Mouse (Mus musculus) lung, postnatal 4 days (tissue): ENCODE measurements around the gene Scn2a.

Source experiments
- DNase-seq, 2 experiments: peaks; one replicate each; pipeline ENCODE4 v3.0.0; 2021

Scn2a gene

DNA sequence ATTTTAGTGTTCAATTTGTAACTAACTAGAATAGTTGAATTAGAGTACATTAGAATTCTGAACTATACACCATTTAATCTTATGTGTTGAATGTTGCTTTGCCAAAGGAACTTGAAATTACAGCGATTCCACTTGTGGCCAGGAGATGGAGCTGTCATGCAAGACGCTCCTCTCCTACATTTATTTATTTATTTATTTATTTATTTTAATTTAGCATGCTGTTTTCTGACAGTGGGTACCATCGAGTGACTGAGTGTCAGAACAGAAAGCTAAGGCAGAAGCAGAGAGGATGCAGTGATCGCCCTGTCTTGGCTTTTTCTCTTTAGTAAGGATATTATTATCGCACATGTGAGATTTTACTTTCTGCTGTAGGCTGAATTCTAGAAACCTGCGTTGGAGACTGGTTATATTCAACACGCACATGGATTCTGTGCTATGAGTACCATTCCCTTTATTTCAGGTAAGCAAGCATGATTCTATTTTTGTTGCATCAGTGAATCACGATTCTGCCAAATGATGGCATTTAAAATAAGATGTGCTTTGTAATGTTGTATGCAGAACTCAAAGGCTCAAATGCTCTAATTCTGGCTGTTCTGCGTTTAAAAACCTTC, at the start of gene Scn2a:
TSS of gene Scn2a (plus strand) at position 216 of the 611 bp plus-strand sequence.
- peak in 1 of 2 experiments; percentile 13 for DNase-seq

DNA sequence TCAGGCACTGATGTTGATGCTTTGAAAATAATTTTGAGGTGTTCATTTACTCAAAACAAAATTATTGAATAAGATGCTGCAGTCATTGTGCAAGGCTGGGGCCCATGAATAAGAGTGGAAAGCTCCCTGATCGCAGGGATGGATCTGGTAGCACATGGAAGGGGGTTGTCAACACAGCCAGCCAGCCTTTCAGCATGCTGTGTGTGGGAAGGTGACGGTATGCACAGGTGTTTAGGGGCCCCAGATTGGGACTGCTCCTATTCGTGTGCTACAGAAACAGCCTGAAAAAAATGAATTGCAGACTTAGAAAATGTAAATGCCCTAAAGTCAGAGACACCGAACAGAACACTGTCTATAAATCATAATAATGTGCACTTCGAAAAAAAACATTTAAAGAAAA, 32.9 kb upstream of the Scn2a start:
- no peak for DNase-seq

DNA sequence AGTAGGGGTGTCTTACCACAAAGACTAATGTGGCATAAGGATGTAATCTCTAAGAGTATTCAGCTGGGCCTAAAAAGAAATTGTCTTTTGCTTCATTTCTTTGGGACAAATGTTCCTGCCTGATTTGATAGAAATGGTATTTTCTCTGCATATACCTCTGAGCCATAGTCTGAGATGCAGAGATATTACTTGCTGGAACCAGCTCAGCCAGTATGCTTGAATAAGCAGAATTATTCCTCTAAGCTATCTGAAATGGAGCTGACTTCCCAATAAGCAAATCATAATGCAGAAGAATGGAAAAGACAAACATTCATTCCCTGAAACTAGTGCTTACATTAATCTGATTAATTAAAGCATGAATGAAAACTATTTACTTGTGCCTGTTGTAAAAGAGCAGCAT, 12.8 kb upstream of the Scn2a start:
- DNase-seq = no peak

DNA sequence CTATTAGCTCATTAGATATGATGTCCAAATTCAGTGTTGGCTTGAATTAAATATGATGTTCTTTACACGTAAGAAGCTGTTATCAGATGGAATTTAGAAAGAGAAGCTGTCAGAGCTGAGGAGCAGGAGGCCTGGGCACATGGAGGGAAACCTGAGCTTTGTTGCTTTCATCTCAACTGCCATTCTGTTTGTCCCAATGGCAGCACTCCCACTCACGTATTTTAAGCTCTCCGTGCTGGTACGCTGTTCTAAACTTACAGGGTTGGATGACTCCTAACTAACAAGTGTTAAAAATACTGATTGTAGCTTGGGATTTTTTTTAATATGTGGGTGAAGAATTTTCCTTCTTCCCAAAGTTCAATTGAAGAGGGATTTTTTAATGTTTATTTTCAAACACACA, 8.7 kb upstream of the Scn2a start:
- no peak for DNase-seq

DNA sequence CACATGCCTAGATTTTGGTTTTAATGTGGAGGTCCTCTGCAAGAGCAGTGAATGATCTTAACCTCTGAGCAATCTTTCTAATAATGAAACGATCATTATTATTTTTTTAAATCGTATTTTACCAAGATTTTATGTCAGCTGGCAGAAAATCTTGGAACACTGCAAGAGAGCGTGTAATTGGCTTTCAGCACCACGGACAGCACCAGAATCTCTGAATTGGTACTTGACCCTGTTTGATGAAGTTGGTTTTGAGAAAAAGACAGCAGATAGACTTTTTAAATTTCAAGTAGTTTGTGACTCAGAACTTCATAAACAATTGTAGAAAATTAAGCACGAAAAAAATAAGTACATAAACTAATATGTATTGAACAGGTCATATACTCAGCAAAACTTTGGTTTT, 790 bp upstream of the Scn2a start:
- DNase-seq = peak in 1 of 2 experiments; percentile 15

DNA sequence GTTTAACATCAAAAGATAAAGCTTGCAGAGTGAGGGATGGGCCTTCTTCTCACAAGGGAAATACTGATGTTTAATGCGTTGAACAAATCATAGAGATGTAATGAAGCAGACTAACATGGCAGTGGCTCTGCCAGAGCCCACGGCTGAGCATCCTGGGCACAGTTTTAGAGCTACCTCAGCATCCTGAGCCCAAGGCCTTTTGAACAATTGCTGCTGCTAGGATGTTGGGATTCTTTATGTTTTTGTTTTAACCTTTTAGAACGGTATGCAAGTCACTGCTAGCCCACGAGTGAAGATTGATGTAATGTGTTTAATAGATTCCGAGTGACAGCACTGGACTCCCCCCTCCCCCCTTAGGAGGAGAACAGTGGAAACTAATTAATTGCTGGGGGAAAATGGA, 683 bp downstream of the Scn2a start:
- DNase-seq = no peak

DNA sequence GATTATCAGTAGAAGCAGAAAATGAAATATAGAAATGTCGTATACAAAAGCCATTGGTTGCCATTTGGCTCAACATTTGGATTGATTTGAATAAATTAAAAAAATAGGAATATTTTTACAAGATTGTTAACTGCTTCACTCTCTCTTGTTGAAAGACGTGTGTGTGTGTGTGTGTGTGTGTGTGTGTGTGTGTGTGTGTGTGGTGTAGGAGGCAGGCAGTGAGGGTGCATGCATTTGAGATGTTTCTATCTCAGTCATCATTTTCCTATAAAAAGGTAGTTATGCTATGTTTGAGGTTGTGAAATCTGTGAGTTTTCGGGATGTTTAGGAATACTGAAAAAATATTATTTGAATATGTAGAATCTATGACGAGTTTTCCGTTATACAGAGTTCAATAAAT, 1.3 kb downstream of the Scn2a start:
- DNase-seq = no peak

DNA sequence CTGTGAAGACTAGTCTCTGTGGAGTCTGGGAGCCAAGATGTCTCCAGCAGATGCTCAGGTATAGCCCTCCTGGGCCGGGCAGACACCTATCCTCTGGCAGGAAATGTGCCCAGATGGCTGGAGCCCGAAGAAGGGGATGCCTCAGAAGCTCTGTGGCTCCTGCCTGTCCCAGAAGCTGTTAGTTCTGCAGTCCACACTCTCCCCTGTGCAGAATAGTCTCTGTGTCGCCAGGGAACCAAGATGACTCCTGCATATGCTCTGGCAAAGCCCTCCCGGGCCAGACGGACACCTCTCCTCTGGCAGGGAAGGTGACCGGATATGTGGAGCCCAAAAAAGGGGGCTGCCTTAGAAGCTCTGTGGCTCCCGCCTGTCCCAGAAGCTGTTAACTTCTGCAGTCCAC, 32.1 kb downstream of the Scn2a start:
- DNase-seq = no peak

DNA sequence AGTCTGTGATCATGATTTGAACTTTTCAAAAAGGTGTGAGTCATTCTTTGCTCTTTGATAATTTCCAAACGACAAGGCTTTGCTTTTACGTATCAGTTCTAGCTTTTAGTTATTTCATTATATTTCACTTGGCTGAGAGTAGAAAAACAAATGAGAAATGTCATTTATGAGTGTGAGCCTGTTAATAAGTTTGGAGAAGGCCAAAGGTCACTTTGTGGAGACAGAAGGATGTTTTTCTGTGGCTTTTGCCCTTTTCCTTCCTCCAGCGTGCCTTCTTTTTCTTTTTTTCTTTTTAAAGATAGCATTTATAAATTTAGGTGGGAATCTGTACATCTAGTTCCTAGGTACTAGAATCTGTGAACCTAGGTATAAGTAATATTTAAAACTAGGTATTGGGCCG, 36.5 kb downstream of the Scn2a start:
- DNase-seq = no peak

DNA sequence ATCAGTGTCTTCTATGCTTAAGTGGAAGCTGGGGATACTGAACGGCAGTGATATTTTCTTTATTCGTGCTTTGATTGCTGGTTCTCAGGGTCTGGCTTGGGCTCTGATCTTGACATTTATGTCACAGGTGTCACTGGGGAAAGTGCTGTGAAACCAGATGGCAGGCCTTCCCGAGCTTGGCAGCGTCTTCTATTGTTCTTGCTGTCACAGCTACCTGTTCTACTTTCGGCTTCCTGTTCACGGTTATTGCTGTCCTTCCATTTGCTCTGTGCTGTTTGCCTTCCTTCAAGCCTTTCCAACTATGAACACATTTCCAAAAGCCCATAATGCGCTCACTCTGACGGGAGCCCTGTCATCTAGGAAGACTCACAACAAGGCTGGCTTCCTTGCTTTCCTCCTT, 37.9 kb downstream of the Scn2a start:
- DNase-seq = no peak

DNA sequence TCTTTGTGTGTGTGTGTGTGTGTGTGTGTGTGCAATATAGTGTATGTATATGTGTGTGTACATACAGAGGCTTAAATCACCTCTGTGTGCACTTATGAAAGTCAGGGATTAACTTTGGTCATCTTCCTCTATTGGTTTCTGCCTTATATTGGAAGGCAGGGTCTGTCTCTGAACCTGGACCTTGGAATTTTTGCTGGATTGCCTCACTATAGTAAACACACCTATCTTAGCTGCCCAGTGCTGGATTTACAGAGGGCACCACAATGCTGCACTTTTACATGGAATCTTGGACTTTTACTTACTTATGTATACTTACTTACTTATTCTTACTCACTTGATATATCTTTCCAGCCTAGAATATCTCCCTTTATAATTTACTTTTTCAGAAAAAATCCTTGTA, 43.3 kb downstream of the Scn2a start:
- DNase-seq = no peak

DNA sequence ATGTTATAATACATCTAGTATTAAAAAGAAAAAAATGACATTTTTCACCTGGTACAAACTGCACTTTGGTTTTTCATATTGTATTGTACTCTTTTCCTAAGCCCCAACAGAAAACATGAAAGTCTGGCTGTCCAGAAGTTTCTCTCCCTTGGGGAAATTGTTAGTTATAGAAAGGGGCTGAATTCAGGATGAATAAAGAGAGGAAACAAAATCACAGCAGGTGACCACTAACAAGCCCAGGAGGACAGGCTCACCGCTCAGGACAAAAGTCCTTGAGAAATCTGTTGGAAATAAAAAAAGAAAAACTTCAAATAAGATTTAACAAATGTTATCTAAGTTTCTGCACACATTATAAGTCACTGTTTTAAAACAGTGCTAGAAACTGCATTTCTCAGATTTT, 43.9 kb downstream of the Scn2a start:
- DNase-seq = no peak

DNA sequence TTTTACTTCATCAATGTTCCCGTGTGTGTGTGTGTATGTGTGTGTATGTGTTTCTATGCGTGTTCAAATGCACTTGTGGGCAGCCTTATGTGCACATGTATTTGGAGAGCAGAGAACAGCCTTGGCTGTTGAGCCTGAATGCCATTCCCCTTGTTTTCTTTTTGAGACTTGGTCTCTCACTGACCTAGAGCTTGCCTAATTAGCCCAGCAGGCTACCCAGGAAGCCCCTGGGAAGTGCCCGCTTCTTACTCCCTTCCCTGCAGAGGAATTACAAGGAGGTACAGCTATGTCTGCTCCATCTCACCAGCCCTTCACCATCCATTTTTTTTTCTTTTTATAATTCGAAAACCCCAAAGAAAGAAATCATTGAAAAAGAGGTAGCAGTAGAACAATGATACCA, 44.6 kb downstream of the Scn2a start:
- no peak for DNase-seq

DNA sequence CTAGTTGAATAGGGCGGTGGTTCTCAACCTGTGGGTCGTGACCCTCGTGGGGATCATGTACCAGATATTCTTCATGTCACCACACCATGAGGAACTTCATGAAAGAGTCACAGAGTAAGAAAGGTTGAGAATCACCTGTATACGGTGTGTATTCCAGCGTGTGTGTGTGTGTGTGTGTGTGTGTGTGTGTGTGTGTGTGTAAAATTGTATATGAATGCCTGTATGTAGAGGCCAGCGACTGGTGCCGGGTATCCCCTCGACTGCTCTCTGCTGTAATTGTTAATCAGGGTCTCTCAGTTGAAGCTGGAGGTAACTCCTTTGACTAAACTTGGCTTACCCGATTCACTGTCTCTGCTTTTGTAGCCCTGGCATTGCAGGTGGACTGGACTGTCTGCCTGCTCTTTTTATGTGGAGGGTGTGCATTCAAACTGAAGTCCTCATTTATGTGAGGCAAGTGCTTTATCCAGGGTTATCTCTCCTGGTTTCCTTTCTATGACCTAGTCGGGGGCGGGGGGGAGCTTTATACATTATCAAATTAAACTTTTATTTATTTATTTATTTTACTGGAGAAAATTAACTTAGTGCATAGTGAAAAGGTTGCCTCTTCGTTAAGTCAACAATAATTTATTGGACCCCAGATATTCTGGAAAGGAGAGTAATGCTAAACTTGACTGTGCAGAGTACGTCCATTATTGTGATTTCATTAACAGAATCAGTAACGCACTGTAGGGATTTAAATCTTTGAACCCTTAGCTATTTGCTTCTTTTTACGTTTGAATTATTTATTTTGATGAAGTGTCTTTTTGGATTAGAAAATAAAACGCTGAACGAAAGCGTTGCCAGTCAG, 47.2 kb downstream of the Scn2a start:
- no peak for DNase-seq

DNA sequence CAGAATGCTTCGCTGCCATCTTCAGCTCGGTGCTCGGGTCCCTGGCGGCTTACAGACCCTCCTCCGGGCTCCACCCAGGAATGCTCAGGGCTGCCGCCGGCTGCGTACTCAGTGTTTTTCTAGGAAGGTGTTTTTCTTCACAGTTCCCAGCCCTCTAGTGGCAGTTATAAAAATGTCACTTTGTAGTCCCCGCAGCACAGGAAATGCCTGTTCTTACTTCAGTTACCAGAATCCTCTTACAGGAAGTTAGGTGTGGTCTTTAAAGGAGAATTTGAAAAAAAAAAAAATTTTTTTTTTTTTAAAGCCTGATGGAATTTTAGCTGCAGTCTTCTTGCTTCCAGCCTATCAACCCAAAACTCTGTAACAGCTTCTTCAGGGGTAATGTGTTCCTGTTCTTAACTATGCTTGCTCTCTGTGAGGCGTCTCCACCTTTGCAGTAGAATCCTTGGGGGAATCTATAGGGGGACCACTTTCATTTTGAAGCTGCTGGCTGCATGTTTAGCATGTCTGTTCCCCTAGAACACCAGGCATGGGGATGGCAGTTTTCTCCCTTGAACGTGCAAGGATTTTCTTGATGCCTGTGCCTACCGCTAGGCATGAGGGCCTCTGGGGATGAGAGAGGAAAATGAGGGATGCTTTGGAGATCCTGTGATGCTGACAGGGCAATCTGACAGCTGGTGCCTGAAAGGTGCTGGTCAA, 48.0 kb downstream of the Scn2a start:
- peak; percentile 64 to 71 for DNase-seq

DNA sequence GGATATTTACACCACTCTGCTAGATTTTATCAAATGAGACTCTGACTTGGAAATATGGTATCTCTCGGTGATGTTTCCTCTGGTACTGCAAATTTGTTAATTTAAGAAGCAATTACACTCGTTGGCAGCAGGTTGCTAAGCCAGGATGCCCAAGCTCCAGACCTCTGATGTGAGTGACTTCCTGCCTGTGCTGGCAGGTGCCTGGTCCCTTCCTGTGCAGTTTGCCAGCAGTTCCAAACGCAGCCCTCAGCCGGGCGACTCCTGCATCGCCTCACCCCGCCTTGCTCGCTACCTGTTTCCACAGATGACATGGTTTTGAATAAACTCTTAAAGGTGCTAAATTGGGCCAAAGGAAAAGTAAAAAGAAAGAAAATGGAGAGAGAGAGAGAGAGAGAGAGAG, 49.0 kb downstream of the Scn2a start:
- no peak for DNase-seq

DNA sequence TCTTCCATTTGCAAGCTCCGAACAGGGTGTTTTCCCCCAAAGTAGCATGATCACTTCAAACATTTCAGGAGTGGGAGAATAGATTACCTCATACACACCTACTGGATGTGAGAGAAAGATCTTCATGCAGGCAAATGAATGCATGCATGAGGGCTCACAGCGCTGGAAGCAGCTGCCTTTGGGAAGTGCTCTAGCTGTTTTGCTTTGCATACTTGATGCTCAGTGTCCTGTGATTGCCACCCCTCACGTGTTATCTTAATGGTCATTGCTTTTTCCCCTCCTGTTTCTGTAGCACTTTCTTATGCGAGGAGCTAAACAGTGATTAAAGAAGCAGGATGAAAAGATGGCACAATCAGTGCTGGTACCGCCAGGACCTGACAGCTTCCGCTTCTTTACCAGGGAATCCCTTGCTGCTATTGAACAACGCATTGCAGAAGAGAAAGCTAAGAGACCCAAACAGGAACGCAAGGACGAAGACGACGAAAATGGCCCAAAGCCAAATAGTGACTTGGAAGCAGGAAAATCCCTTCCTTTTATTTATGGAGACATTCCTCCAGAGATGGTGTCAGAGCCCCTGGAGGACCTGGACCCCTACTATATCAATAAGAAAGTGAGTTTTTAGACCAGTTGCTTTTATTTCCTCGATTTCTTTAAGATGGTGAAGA, 49.7 kb downstream of the Scn2a start:
- DNase-seq = no peak

DNA sequence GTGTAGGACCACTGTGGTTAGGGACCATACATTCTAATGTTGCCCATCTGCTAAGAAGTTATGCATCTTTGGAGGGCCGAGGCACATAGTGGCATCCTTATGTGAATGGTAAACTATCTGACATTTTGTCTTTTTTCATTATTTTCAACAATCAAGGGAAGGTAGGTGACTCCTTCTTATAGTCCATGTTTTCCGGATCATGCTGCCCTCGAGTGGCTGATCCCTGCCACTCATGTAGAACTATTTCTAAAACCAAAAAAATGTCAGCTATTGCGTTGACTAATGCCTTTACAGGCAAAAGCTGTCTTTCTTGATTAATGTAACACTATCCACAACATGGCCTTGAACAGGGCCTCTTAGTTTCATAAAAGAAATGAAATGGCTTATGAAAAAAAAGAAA, 59.0 kb downstream of the Scn2a start:
- DNase-seq = no peak

DNA sequence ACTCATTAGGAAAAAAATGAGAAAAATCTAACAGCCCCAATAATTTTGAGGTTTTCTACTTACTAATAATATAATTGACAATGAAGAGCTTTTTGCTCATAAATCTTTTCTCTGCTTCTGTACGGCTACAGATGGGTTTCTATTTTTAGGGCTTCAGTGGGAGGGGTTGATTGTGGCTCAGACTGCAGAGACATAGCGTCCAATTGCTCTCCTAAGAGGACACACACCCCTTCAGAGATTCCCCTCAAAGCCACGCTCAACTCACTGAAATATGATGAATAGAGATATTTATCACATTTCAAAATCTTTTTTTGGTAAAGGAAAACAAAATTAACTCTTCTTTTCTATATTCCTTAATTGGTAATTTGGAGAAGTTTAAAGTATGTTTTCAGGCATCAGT, 64.6 kb downstream of the Scn2a start:
- DNase-seq = no peak

DNA sequence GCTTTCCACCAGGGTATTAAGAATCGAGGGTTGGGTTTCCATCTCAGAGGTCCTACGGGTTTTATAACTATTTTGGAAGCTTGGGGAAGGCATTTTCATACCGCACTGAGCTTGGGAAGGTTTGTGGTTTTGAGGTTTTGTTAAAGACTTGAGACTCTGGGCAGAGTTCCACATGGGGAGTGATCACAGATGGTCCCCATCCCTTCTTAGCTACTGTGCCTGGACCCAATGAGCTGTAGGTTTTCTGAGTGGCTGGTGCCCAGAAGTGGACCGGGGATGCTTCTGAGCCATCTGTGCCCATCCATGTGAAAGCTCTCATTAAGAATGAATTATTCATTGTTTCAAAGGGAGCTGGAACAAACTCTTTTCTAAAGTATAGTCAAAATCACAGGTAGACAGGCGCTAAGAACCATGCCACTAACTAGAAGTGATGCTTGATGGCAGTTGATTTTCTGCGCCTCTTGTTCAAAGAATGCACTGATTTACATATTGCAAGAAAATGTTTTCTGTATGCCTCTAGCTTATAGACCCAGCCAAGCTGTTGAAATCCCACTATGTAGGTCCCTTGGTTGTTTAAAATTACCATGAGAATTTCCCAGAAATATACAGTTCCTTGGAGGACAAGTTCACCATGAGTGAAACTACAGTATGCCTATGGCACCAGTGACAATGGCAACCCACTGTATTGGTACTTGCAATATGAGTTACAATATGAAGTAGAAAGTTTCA, 70.0 kb downstream of the Scn2a start:
- DNase-seq = no peak

DNA sequence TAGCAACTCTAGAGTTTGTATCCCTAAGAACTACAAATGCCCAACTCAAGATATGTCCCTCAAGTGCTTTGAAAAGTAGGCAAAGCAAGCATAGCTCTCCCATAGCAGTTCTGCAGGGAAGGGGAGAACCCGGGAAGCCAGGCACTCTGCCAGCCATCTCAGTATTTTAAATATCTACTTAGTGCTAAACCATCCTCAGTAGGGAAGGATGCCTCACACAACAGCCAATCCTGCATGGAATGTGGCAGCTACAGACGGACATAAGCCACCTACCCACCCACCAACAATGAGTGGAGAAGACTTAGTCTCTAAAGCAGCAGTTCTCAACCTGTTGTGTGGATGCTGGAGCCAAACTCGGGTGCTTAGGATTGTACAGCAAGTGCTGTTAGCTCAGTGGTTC, 73.9 kb downstream of the Scn2a start:
- no peak for DNase-seq

DNA sequence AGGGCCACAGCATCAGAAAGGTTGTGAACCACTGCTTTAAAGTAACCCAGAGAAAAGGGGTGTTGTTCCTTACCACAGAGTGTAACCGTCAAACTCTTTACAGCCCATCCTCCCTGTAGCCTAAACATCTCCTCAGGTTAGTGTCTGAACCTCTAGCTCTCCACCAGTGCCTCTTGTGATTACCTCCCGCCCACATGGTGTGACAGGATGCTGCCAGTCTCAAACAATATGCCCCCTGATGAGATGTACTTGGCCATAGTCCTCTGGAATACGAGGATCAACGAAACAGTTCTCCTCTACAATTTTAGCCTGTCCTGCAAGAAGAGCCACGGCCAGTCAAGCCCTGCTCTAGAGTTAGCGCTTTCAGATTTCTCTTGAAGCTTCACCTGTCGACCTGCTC, 74.5 kb downstream of the Scn2a start:
- DNase-seq = no peak

DNA sequence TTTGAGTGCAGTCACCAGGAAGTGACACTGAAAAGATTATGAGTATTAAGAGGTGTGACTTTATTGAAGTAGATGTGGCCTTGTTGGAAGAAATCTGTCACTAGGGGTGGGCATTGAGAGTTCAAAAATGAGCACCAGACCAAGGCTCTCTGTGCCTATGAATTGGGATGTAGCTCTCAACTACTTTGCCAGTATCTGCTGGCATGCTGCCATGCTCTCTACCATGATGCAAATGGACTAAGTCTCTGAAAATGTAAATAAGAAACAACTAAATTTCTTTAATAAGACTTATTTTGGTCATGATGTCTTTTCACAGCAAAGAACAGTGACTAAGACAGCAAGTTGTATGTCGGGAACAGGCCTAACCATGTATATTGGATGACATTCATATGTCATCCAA, 79.7 kb downstream of the Scn2a start:
- DNase-seq = no peak
